11 mouse cellular contexts compared by ENCODE assay signal in genomic region chr8:9393246-9393645, GRCm38 (mm10).
DNase-seq lines count a peak whose midpoint lies in the region; ATAC-seq lines count a peak whose summit lies in the region.
"Had no signal": no experiment of that assay in that cellular context is flagged by ENCODE, and none has a peak within 500 bp of the region (broad histone marks: within the 10 kb centered on the region; RNA-seq: fewer than 3 reads in every experiment).

No protein-coding gene starts in this region.

- no peaks in the 10 kb centered on the region for H3K4me1 ChIP-seq in embryonic facial prominence, embryonic 11.5 days (ENCODE audit: control insufficient read depth, insufficient read depth, low read length)
- no peaks in the 10 kb centered on the region for H3K4me1 ChIP-seq in embryonic facial prominence, embryonic 10.5 days
- H3K4me1 ChIP-seq in limb, embryonic 11.5 days (ENCODE audit: control insufficient read depth, insufficient read depth, low read length): no peaks in the 10 kb centered on the region
- peaks cover 20% of the 10 kb centered on the region for H3K4me1 ChIP-seq in limb, embryonic 10.5 days
- H3K4me1 ChIP-seq: forebrain, embryonic 12.5 days; hindbrain, embryonic 15.5 days; stomach, embryonic 15.5 days had no signal

- H3K4me3 ChIP-seq in embryonic facial prominence, embryonic 11.5 days (ENCODE audit: low read depth, low read length): no peak overlapping the region
- H3K4me3 ChIP-seq in embryonic facial prominence, embryonic 10.5 days: no peak overlapping the region
- no peak overlapping the region for H3K4me3 ChIP-seq in limb, embryonic 11.5 days (ENCODE audit: low read depth, low read length)
- H3K4me3 ChIP-seq in limb, embryonic 10.5 days: no peak overlapping the region
- H3K4me3 ChIP-seq: forebrain, embryonic 12.5 days; hindbrain, embryonic 15.5 days; stomach, embryonic 15.5 days had no signal

- H3K9ac ChIP-seq in embryonic facial prominence, embryonic 11.5 days (replicated peaks; ENCODE audit: low read length): no peak overlapping the region
- H3K9ac ChIP-seq in limb, embryonic 11.5 days (ENCODE audit: low read length): no peak overlapping the region
- H3K9ac ChIP-seq: forebrain, embryonic 12.5 days; hindbrain, embryonic 15.5 days; stomach, embryonic 15.5 days had no signal

- no peak overlapping the region for H3K27ac ChIP-seq in embryonic facial prominence, embryonic 11.5 days (replicated peaks; ENCODE audit: low read depth, low read length)
- H3K27ac ChIP-seq in embryonic facial prominence, embryonic 10.5 days (replicated peaks): no peak overlapping the region
- H3K27ac ChIP-seq in limb, embryonic 11.5 days (replicated peaks; ENCODE audit: low read depth, low read length): no peak overlapping the region
- H3K27ac ChIP-seq in limb, embryonic 10.5 days: no peak overlapping the region
- H3K27ac ChIP-seq: forebrain, embryonic 12.5 days; hindbrain, embryonic 15.5 days; stomach, embryonic 15.5 days had no signal

- H3K4me2 ChIP-seq in embryonic facial prominence, embryonic 11.5 days (ENCODE audit: low read depth, low read length): no peak overlapping the region
- H3K4me2 ChIP-seq in limb, embryonic 11.5 days (ENCODE audit: low read depth, severe bottlenecking): no peak overlapping the region
- H3K4me2 ChIP-seq: forebrain, embryonic 12.5 days; hindbrain, embryonic 15.5 days; stomach, embryonic 15.5 days had no signal

- no peaks in the 10 kb centered on the region for H3K9me3 ChIP-seq in embryonic facial prominence, embryonic 11.5 days (replicated peaks; ENCODE audit: control insufficient read depth, low read length)
- H3K9me3 ChIP-seq in embryonic facial prominence, embryonic 10.5 days: no peaks in the 10 kb centered on the region
- H3K9me3 ChIP-seq in limb, embryonic 11.5 days (ENCODE audit: control insufficient read depth, low read length): no peaks in the 10 kb centered on the region
- H3K9me3 ChIP-seq in limb, embryonic 10.5 days (replicated peaks): no peaks in the 10 kb centered on the region
- H3K9me3 ChIP-seq: forebrain, embryonic 12.5 days; hindbrain, embryonic 15.5 days; stomach, embryonic 15.5 days had no signal

- DNase-seq in embryonic facial prominence, embryonic 11.5 days (ENCODE audit: low spot score): peak; percentile 23
- no peak for DNase-seq in embryonic facial prominence, embryonic 10.5 days (ENCODE audit: low spot score)
- peak; percentile 20 for DNase-seq in limb, embryonic 11.5 days (ENCODE audit: low spot score)
- DNase-seq in limb, embryonic 10.5 days (ENCODE audit: low spot score): no peak
- peak; percentile 11 for DNase-seq in WW6 (ENCODE audit: low read depth, low spot score)
- DNase-seq in cerebellum, postnatal 25 days: peak; percentile 49 to 79
- DNase-seq in heart, adult 18-20 months: no peak
- DNase-seq in spleen, adult 18-20 months: no peak

- WGBS in embryonic facial prominence, embryonic 11.5 days: 36% methylated on average over 2 of the region's 2 CpGs
- WGBS in embryonic facial prominence, embryonic 10.5 days: 51% methylated on average over 2 of the region's 2 CpGs
- WGBS in limb, embryonic 11.5 days: 41% methylated on average over 2 of the region's 2 CpGs
- WGBS in limb, embryonic 10.5 days: 60% methylated on average over 2 of the region's 2 CpGs

- H3K27me3 ChIP-seq in embryonic facial prominence, embryonic 11.5 days (ENCODE audit: control insufficient read depth, insufficient read depth, low read length): no peaks in the 10 kb centered on the region
- H3K27me3 ChIP-seq in embryonic facial prominence, embryonic 10.5 days (replicated peaks; ENCODE audit: low read depth, poor library complexity, severe bottlenecking): no peaks in the 10 kb centered on the region
- H3K27me3 ChIP-seq in limb, embryonic 11.5 days (ENCODE audit: control insufficient read depth, insufficient read depth, low read length): no peaks in the 10 kb centered on the region
- H3K27me3 ChIP-seq in limb, embryonic 10.5 days (ENCODE audit: low read depth, poor library complexity, severe bottlenecking): no peaks in the 10 kb centered on the region
- H3K27me3 ChIP-seq: forebrain, embryonic 12.5 days; hindbrain, embryonic 15.5 days; stomach, embryonic 15.5 days had no signal

- no peak for ATAC-seq in embryonic facial prominence, embryonic 11.5 days (replicated peaks; ENCODE audit: insufficient number of reproducible peaks, low FRiP score, low TSS enrichment, low read depth)
- no peak for ATAC-seq in limb, embryonic 11.5 days (ENCODE audit: insufficient number of reproducible peaks, low FRiP score, low TSS enrichment, low read depth)

- no peaks in the 10 kb centered on the region for H3K36me3 ChIP-seq in embryonic facial prominence, embryonic 11.5 days (replicated peaks; ENCODE audit: control insufficient read depth, insufficient read depth, low read depth, low read length)
- H3K36me3 ChIP-seq in embryonic facial prominence, embryonic 10.5 days (replicated peaks): no peaks in the 10 kb centered on the region
- H3K36me3 ChIP-seq in limb, embryonic 11.5 days (ENCODE audit: control insufficient read depth, insufficient read depth, low read length): no peaks in the 10 kb centered on the region
- H3K36me3 ChIP-seq in limb, embryonic 10.5 days: no peaks in the 10 kb centered on the region
- H3K36me3 ChIP-seq: forebrain, embryonic 12.5 days; hindbrain, embryonic 15.5 days; stomach, embryonic 15.5 days had no signal

Comparison
In these comparisons a context has a peak if more than half of its experiments do, and no peak if none do; other contexts are left out.
1. DNase-seq: peak in embryonic facial prominence, embryonic 11.5 days (single experiment), limb, embryonic 11.5 days (single experiment), WW6 (single experiment) and cerebellum, postnatal 25 days (2 of 2); none in embryonic facial prominence, embryonic 10.5 days (single experiment), limb, embryonic 10.5 days (single experiment), heart, adult 18-20 months (0 of 2) and spleen, adult 18-20 months (0 of 2).